Mouse (Mus musculus) hindbrain, embryonic 16.5 days (tissue): ENCODE data around the gene Aqp11. TPM values are rescaled to one million over a fixed set of nuclear protein-coding genes. Genes with fewer than 3 reads are reported as not detected.

Experiments used
- ATAC-seq: fragments of 200-750 bp; cut with Nextera tagmentation; 2 replicates; pipeline ENCODE4 v1.8.0; 2017; ENCODE audit warnings: moderate TSS enrichment, moderate library complexity
- H3K27ac ChIP-seq: fragments of 300-500 bp; sonication (generic); 2 replicates; pipeline ENCODE4 v1.5.1; 2014; ENCODE audit warnings: low read depth, mild to moderate bottlenecking, control low read depth, low read length, moderate library complexity
- H3K27me3 ChIP-seq: fragments of 300-500 bp; sonication (generic); replicated peaks from 2 replicates; pipeline ENCODE4 v1.6.1; 2014; ENCODE audit warnings: low read length; ENCODE audit not compliant: control insufficient read depth, insufficient read depth
- H3K36me3 ChIP-seq: fragments of 300-500 bp; sonication (generic); 2 replicates; pipeline ENCODE4 v1.6.1; 2014; ENCODE audit warnings: mild to moderate bottlenecking, low read length, moderate library complexity, mixed read lengths; ENCODE audit not compliant: control insufficient read depth, insufficient read depth
- H3K4me1 ChIP-seq: fragments of 300-500 bp; sonication (generic); 2 replicates; pipeline ENCODE4 v1.6.1; 2014; ENCODE audit warnings: low read depth, low read length; ENCODE audit not compliant: control insufficient read depth, insufficient read depth
- H3K4me2 ChIP-seq: fragments of 300-500 bp; sonication (generic); 2 replicates; pipeline ENCODE4 v1.6.1; 2014; ENCODE audit warnings: mild to moderate bottlenecking, low read length, control low read depth, moderate library complexity
- H3K4me3 ChIP-seq: fragments of 300-500 bp; sonication (generic); 2 replicates; pipeline ENCODE4 v1.5.1; 2014; ENCODE audit warnings: mild to moderate bottlenecking, low read length, control low read depth, moderate library complexity
- H3K9ac ChIP-seq: fragments of 300-500 bp; sonication (generic); 2 replicates; pipeline ENCODE4 v1.6.1; 2014; ENCODE audit warnings: low read depth, mild to moderate bottlenecking, control low read depth, low read length, moderate library complexity
- H3K9me3 ChIP-seq: fragments of 300-500 bp; sonication (generic); 2 replicates; pipeline ENCODE4 v1.6.1; 2014; ENCODE audit warnings: mild to moderate bottlenecking, low read length, moderate library complexity; ENCODE audit not compliant: control insufficient read depth
- WGBS: fragments of 180-500 bp; shearing (Covaris S2); extraction: QIAGEN DNeasy Blood & Tissue Kit; methylation state at CpG from one replicate; pipeline ENCODE4 v1.1.7; 2014; 5-methylcytosine and 5-hydroxymethylcytosine counted together
- polyA plus RNA-seq: library from polyadenylated mRNA; unstranded; fragments of >200 nt; fragmentation: Nextera tagmentation; extraction: Ambion mirVana; gene quantifications from 2 replicates; pipeline ENCODE4 v1.2.1, GENCODE M21; 2015

The Aqp11 gene
- polyA plus RNA-seq, 1 experiment from 2014 or later: 24.5 TPM

DNA sequence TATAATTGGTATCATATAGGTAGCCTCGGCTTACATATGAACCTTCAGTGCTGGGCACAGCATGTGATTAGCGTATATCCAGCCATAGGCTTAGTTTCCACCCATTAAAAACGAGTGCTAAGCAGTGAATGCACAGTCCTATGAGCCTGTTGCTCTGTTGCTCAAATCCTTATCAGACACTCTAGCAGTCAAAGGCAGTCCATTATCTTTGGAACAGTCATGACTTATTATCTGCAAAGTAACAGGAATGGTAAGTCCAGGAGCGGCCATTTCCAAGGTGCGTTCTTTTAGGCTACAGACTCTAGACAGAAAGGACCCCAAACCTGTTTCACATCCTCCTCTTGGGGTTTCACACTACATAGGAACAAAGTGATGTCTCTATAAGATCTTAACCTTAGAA, 4.5 kb downstream of the Aqp11 start:
- ATAC-seq: no peak
- no peak overlapping the region for H3K9ac ChIP-seq

DNA sequence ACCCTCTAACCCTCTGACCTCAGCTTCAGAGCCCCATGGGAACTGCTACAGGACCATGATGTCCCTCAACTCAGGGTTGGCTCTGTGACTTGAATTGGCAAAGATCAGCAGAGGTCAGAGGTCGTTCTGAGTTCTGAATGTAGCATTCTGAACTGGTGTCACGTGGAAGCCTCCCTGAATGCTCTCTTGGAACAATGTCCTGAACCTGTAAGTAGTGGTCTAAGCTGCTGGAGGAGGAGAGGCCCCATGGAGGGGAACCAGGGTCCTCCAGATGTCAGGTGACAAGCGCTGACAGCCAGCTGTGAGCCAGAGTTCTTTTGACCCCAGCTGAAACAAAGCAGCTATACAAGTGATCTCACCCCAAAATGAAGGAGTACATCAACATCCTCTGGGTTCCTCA, 7.7 kb downstream of the Aqp11 start:
- Histone ChIP-seq H3K9me3 (no peaks in the 10 kb centered on the region), H3K27me3 (no peaks in the 10 kb centered on the region), H3K4me3 (no peak overlapping the region), H3K27ac (no peak overlapping the region), H3K9ac (no peak overlapping the region), H3K36me3 (no peaks in the 10 kb centered on the region), H3K4me2 (no peak overlapping the region), H3K4me1 (peaks cover 8% of the 10 kb centered on the region; the same call in 1 of the 2 replicates)
- no peak for ATAC-seq
- WGBS: 37% methylated on average over 3 of the region's 3 CpGs

More for the DNA sequence above, 4.5 kb downstream of the Aqp11 start:
- Histone ChIP-seq H3K4me1 (peaks cover 20% of the 10 kb centered on the region), H3K9me3 (no peaks in the 10 kb centered on the region), H3K4me2 (no peak overlapping the region), H3K36me3 (no peaks in the 10 kb centered on the region), H3K4me3 (no peak overlapping the region), H3K27ac (no peak overlapping the region), H3K27me3 (no peaks in the 10 kb centered on the region)
- WGBS: 90% methylated on average over 5 of the region's 5 CpGs

DNA sequence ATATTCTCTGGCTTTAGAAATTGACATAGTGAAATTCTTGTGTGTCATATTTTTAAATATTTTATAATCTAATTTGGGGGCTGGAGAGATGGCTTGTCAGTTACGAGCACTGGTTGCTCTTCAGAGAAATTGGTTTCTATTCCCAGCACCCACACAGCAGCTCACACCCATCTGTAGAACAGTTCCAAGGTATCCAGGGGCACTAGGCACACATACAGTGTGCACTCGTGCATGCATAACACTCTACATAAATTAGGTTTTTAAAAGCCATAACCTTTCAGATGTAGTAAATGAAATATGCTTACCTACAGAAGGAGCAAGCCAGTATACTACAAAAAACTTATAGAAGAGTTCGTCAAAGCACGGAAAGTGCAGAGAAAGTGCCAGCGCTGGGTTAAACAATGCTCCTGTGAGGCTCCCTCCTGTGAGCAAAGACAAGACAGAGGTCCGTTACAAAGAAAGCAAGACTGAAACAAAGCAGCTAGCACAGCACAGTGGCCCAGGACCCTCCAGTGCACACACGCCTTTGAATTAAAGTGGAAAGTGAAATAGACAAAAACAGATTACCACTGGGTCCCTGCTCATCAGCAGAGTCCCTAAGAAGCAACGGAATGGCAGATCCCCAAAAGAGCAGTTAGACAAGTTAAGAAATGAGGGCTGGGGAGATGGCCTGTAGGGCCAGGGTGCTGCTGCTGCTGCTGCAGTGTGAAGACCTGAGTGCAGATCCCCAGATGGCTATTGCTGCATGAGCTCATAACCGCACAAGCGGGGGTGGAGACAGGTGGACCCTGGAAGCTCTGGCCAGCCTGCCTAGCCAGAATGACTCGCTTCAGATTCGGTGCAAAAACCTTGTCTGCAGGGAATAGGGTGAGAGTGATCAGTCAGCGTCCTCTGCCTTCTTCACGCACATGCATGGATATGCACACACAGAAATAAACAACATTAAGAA, 9.1 kb downstream of the Aqp11 start:
- 25% methylated on average over 14 of the region's 14 CpGs for WGBS
- Histone ChIP-seq H3K4me3 (no peak overlapping the region), H3K36me3 (no peaks in the 10 kb centered on the region), H3K27ac (no peak overlapping the region), H3K4me2 (no peak overlapping the region), H3K9me3 (no peaks in the 10 kb centered on the region), H3K27me3 (no peaks in the 10 kb centered on the region), H3K9ac (no peak overlapping the region), H3K4me1 (peaks cover 8% of the 10 kb centered on the region; the same call in 1 of the 2 replicates)
- ATAC-seq: no peak

DNA sequence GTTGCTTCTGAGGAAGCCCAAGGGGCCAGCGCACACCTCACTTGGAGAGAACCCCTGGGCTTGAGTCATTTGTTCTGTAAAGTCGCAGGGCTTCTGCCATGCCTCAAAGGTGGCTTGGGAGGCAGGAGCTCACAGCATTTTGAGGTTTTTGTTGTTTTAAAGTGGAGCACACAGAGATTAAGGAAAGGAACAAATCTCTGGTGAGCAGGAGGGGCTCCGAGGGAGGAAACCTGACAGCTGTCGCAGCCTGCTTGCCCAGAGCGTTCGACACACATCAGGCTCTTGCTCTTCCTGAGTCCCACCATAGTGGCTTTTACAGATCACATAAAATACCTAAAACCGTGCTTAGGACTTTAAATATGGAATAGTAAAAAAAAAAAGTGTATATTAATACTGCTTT, 11.3 kb downstream of the Aqp11 start:
- Histone ChIP-seq H3K9me3 (no peaks in the 10 kb centered on the region), H3K36me3 (no peaks in the 10 kb centered on the region), H3K27me3 (no peaks in the 10 kb centered on the region), H3K4me2 (no peak overlapping the region), H3K27ac (no peak overlapping the region), H3K4me3 (no peak overlapping the region), H3K9ac (no peak overlapping the region), H3K4me1 (peaks cover 8% of the 10 kb centered on the region; the same call in 1 of the 2 replicates)
- 73% methylated on average over 7 of the region's 7 CpGs for WGBS
- ATAC-seq: no peak

DNA sequence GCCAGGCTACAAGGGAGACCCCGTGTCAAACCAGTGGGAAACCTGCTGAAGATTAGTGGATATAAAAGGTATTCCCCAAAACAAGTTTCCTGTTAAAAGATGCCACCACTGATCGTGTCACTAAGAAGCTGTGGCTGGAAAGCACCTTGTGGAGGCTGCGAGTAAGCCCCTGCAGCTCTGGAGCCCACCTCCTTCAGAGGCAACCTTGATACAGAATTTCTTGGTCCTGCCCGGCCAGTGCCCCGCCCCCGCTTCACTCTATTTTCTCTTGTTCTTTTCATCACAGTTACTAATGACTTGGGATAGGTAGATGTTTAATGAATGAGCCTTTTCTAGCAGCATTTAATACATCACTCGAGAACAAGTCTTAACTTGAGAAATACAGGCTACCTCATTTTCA, 12.0 kb downstream of the Aqp11 start:
- Histone ChIP-seq H3K9ac (no peak overlapping the region), H3K4me2 (no peak overlapping the region), H3K4me1 (peaks cover 8% of the 10 kb centered on the region; the same call in 1 of the 2 replicates), H3K9me3 (no peaks in the 10 kb centered on the region), H3K27me3 (no peaks in the 10 kb centered on the region), H3K36me3 (no peaks in the 10 kb centered on the region), H3K27ac (no peak overlapping the region), H3K4me3 (no peak overlapping the region)
- no peak for ATAC-seq
- 88% methylated on average over 7 of the region's 7 CpGs for WGBS

DNA sequence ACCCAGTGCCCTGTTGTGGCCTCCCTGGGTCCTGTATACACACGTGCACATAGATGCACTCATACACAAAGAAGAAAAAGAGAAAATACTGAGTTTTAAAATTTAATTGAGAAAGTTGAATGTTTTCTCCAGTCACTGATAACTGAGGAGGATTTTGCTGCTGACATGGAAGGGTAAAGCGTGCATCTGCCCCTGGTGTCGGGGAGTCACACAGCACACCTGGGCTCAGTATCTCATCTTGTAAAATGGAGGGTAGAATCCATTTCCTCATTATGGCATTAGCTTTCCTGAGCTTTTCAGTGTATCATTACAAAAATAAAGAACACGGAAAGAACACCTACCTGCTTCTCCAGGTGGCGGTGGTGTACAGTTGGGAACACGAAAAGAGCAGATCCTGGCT, 12.7 kb downstream of the Aqp11 start:
- 95% methylated on average over 6 of the region's 6 CpGs for WGBS
- H3K4me3 ChIP-seq: no peak overlapping the region
- H3K4me1 ChIP-seq: peaks cover 8% of the 10 kb centered on the region; the same call in 1 of the 2 replicates
- no peak for ATAC-seq
- H3K27me3 ChIP-seq: no peaks in the 10 kb centered on the region
- H3K4me2 ChIP-seq: no peak overlapping the region
- no peaks in the 10 kb centered on the region for H3K9me3 ChIP-seq
- no peaks in the 10 kb centered on the region for H3K36me3 ChIP-seq
- H3K27ac ChIP-seq: no peak overlapping the region
- H3K9ac ChIP-seq: no peak overlapping the region

DNA sequence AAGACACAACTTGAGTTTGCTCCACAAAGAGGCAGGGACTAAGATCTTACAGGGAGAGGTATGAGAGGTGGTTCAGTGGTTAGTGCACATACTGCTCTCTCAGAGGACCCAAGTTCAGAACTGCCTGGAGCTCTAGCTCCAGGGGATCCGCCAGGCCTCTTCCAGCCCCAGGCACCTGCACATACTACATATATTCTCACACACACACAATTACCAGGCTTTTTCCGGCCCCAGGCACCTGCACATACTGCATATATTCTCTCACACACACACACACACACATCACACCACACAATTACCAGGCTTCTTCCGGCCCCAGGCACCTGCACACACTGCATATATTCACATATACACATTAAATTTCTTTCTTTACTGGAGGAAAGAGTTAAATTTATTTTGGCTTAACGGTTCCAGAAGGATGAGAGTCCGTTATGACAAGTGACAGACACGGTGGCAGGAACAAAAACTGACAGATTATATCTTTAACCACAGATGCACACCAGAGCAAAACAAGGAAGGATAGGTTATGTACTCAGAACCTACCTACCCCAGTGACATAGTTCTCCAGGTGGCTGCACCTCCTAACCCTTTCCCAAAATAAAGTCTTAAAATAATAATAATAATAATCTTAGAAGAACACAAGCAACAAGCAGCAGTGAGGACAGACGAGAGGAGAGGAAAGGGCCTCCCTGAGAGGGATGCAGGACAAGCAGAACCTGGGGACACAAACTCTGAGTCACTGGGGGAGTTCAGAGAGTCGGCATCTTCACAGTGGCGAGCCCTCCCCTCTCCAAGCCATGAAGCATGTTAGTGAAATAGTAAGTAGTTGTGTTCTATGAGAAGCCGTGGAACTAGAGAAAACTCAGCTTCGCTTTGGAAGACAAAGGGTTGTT, 14.2 kb downstream of the Aqp11 start:
- Histone ChIP-seq H3K9ac (no peak overlapping the region), H3K4me1 (peaks cover 3% of the 10 kb centered on the region; the same call in 1 of the 2 replicates), H3K27me3 (no peaks in the 10 kb centered on the region), H3K4me3 (no peak overlapping the region), H3K9me3 (no peaks in the 10 kb centered on the region), H3K4me2 (no peak overlapping the region), H3K27ac (no peak overlapping the region), H3K36me3 (peaks cover 3% of the 10 kb centered on the region)
- 87% methylated on average over 11 of the region's 11 CpGs for WGBS
- no peak for ATAC-seq

DNA sequence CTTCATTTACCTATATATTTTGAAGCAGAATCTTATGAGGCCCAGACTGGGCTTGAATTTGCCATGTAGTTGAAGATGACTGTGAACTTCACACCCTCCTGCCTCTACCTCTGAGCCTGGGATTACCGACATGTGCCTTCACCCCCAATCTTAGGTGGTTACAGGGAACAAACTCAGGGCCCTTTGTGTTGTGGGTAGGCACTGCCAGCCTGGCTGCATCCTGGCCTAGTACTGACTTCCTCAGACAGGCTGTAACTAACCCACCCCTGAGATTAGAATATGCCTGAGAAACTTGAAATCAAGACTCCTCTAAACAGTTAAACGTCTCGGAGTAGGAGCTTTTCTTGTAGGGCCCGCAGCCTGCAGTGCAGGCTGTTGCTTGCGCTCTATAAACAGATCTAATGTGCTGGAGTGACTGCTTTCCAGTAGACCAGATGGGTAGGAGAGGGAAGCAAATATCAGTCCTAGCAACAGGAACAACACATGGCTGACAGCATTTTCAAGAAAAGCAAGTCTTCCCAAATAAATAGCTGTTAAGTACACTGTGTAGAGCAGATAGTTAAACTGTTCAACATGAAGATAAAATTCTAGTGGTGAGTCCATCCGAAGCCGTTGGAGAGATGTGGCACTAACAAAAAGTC, 15.7 kb downstream of the Aqp11 start:
- Histone ChIP-seq H3K9me3 (no peaks in the 10 kb centered on the region), H3K9ac (no peak overlapping the region), H3K4me3 (no peak overlapping the region), H3K27me3 (no peaks in the 10 kb centered on the region), H3K36me3 (peaks cover 8% of the 10 kb centered on the region), H3K4me1 (no peaks in the 10 kb centered on the region), H3K27ac (no peak overlapping the region), H3K4me2 (no peak overlapping the region)
- ATAC-seq: no peak
- 93% methylated on average over 7 of the region's 7 CpGs for WGBS
